Mouse (Mus musculus) small intestine, adult 2 months (tissue): ENCODE data around the gene Taf9b. TPM values are rescaled to one million over a fixed set of nuclear protein-coding genes. Genes with fewer than 3 reads are reported as not detected.

Experiments used
- H3K27ac ChIP-seq: fragments of 200-500 bp; 2 replicates; pipeline ENCODE4 v1.5.1; 2012; ENCODE audit warnings: low read depth, low read length, control low read depth, inconsistent platforms; ENCODE audit not compliant: insufficient read depth
- H3K27me3 ChIP-seq: fragments of 200-500 bp; 2 replicates; pipeline ENCODE4 v1.6.1; 2012; ENCODE audit warnings: mild to moderate bottlenecking, moderate library complexity, low read length, inconsistent platforms; ENCODE audit not compliant: control insufficient read depth, insufficient read depth
- H3K36me3 ChIP-seq: fragments of 200-500 bp; 2 replicates; pipeline ENCODE4 v1.6.1; 2012; ENCODE audit warnings: mild to moderate bottlenecking, low read length, control low read depth, inconsistent platforms; ENCODE audit not compliant: control insufficient read depth, insufficient read depth
- H3K4me1 ChIP-seq: fragments of 200-500 bp; 2 replicates; pipeline ENCODE4 v1.6.1; 2012; ENCODE audit warnings: low read length, inconsistent platforms, mixed read lengths; ENCODE audit not compliant: control insufficient read depth, insufficient read depth, insufficient read length
- H3K4me3 ChIP-seq: fragments of 200-500 bp; 2 replicates; pipeline ENCODE4 v1.5.1; 2012; ENCODE audit warnings: low read depth, mild to moderate bottlenecking, control low read depth, inconsistent platforms, low read length, moderate library complexity
- CTCF ChIP-seq: fragments of 200-500 bp; IDR thresholded peaks from 2 replicates; pipeline ENCODE4 v1.5.1; 2012; ENCODE audit warnings: low read depth, mild to moderate bottlenecking, control low read depth, inconsistent platforms, low read length, moderate library complexity, mixed read lengths; ENCODE audit not compliant: insufficient replicate concordance, insufficient read length; ENCODE audit errors: extremely low read depth
- POLR2A ChIP-seq: fragments of 200-500 bp; IDR thresholded peaks from 2 replicates; pipeline ENCODE4 v1.6.1; 2012; ENCODE audit warnings: low read depth, mild to moderate bottlenecking, control low read depth, inconsistent platforms, low read length, moderate library complexity
- WGBS: fragments of 180-500 bp; shearing (Covaris S2); methylation state at CpG from one replicate; pipeline ENCODE4 v1.1.7; 2018; 5-methylcytosine and 5-hydroxymethylcytosine counted together
- polyA plus RNA-seq: library from polyadenylated mRNA; depleted of rRNA; stranded (reverse); fragments of >200 nt; gene quantifications from 2 replicates; pipeline ENCODE4 v1.2.3, GENCODE M21; 2012; rRNA removed

Gene Taf9b
- polyA plus RNA-seq, 1 experiment = 0.62 TPM

GRCm38 (mm10) chrX:106171853-106172154 is 49.2 kb downstream of the Taf9b start:
- no peak overlapping the region for H3K27ac ChIP-seq
- H3K4me3 ChIP-seq = peak overlapping the region; percentile 28; the same call in 1 of the 2 replicates
- H3K27me3 ChIP-seq = no peaks in the 10 kb centered on the region
- WGBS = 29% methylated on average over 5 of the region's 6 CpGs
- H3K36me3 ChIP-seq = no peaks in the 10 kb centered on the region
- TF ChIP-seq POLR2A (no peak), CTCF (no peak)
- no peaks in the 10 kb centered on the region for H3K4me1 ChIP-seq

GRCm38 (mm10) chrX:106171106-106171852 is 49.7 kb downstream of the Taf9b start:
- Histone ChIP-seq H3K27ac (no peak overlapping the region), H3K4me1 (no peaks in the 10 kb centered on the region), H3K36me3 (no peaks in the 10 kb centered on the region), H3K4me3 (peak overlapping the region; percentile 57), H3K27me3 (no peaks in the 10 kb centered on the region)
- TF ChIP-seq CTCF (peak; percentile 59; the same call in 1 of the 2 replicates), POLR2A (no peak)
- WGBS = 19% methylated on average over 18 of the region's 18 CpGs

DNA sequence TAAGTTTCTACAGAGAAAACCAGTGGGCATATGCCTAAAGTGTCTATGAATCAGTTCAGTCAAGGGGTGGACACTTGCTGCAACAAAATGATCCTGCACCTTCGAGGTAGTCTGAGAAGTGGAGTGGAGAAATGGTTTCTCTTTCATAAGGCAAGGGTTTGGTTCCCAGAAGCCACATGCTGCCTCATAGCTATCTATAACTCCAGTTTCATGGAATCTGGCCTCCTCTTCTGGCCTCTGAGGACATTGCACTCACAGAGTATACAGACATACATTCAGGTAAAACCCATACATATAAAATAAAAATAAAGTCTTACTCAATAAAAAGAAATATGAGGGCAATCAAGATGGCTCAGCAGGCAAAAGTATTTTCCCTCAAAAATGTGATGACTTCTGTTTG is 55.9 kb downstream of the Taf9b start:
- TF ChIP-seq POLR2A = no peak
- TF ChIP-seq CTCF = no peak
- 33% methylated on average over 1 of the region's 1 CpGs for WGBS

DNA sequence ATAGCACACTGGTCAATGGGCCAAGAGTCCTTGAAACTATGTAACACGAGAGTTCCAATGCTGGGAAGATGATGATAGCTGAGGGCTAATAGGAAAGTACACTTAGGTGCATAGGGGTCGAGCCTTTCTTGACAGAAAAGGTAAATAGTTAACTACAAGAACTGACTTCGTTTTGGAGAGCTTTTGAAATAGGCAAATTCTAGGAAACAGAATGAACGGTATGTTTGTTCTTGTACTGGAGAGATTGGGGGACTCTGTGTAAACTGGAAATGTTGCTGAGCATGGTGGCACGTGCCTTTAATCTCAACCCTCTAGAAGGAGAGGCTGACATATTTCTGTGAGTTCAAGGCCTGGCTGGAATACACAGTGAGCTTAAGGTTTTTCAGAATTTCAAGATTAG is 56.4 kb downstream of the Taf9b start:
- H3K4me1 ChIP-seq = no peaks in the 10 kb centered on the region
- TF ChIP-seq CTCF = no peak
- TF ChIP-seq POLR2A = no peak
- H3K4me3 ChIP-seq = no peak overlapping the region
- H3K27me3 ChIP-seq = no peaks in the 10 kb centered on the region
- H3K27ac ChIP-seq = no peak overlapping the region
- no peaks in the 10 kb centered on the region for H3K36me3 ChIP-seq
- 57% methylated on average over 5 of the region's 5 CpGs for whole genome bisulfite sequencing

More for the DNA sequence above, 55.9 kb downstream of the Taf9b start:
- no peaks in the 10 kb centered on the region for H3K27me3 ChIP-seq
- H3K36me3 ChIP-seq = no peaks in the 10 kb centered on the region
- no peaks in the 10 kb centered on the region for H3K4me1 ChIP-seq
- H3K27ac ChIP-seq = no peak overlapping the region
- H3K4me3 ChIP-seq = no peak overlapping the region

GRCm38 (mm10) chrX:106163995-106164394 is 57.0 kb downstream of the Taf9b start:
- no peaks in the 10 kb centered on the region for H3K36me3 ChIP-seq
- no peak overlapping the region for H3K4me3 ChIP-seq
- no peaks in the 10 kb centered on the region for H3K4me1 ChIP-seq
- H3K27ac ChIP-seq = no peak overlapping the region
- 36% methylated on average over 5 of the region's 5 CpGs for WGBS
- TF ChIP-seq POLR2A = no peak
- no peak for TF ChIP-seq CTCF
- H3K27me3 ChIP-seq = no peaks in the 10 kb centered on the region

Other genes with a start within 250 kb of the Taf9b start
- gene Magt1, start 209.3 kb downstream of the Taf9b start, polyA plus RNA-seq = 1.6 and 2.5 TPM in 2 replicates
- gene Cox7b, start 205.5 kb downstream of the Taf9b start, polyA plus RNA-seq = 299 and 339 TPM in 2 replicates
- gene Atp7a, start 193.9 kb downstream of the Taf9b start, polyA plus RNA-seq = 0.67 and 1.0 TPM in 2 replicates
- 0.11 and 0.30 TPM in 2 replicates for gene Tlr13, start 78.0 kb downstream of the Taf9b start, polyA plus RNA-seq
- gene Pgk1, start 34.1 kb downstream of the Taf9b start, polyA plus RNA-seq = 50.7 and 67.9 TPM in 2 replicates
- gene Fnd3c2, start 34.2 kb upstream of the Taf9b start, polyA plus RNA-seq = not detected in 2 replicates